Mouse (Mus musculus) intestine, embryonic 14.5 days (tissue): ENCODE results near the gene Sh3d19. TPM values are rescaled to one million over a fixed set of nuclear protein-coding genes. Genes with fewer than 3 reads are reported as not detected.

ENCODE experiments used
- ATAC-seq: fragments of 200-750 bp; cut with Nextera tagmentation; replicated peaks from 2 replicates; pipeline ENCODE4 v1.8.0; 2017; ENCODE audit warnings: low read depth, moderate number of reproducible peaks, moderate TSS enrichment, moderate library complexity; ENCODE audit not compliant: low FRiP score, low TSS enrichment
- DNase-seq: peaks from one replicate; pipeline ENCODE4 v3.0.0-alpha.2; 2018; ENCODE audit warnings: low spot score
- H3K27ac ChIP-seq: fragments of 300-500 bp; sonication (generic); 2 replicates; pipeline ENCODE4 v1.5.1; 2014; ENCODE audit warnings: low read depth, mild to moderate bottlenecking, control low read depth
- H3K27me3 ChIP-seq: fragments of 300-500 bp; sonication (generic); replicated peaks from 2 replicates; pipeline ENCODE4 v1.6.1; 2014; ENCODE audit warnings: low read length, control low read depth; ENCODE audit not compliant: control insufficient read depth, insufficient read depth
- H3K36me3 ChIP-seq: fragments of 300-500 bp; sonication (generic); 2 replicates; pipeline ENCODE4 v1.6.1; 2014; ENCODE audit warnings: low read length, control low read depth; ENCODE audit not compliant: control insufficient read depth, insufficient read depth
- H3K4me1 ChIP-seq: fragments of 300-500 bp; sonication (generic); replicated peaks from 2 replicates; pipeline ENCODE4 v1.6.1; 2014; ENCODE audit warnings: low read length, control low read depth, mixed read lengths; ENCODE audit not compliant: control insufficient read depth, insufficient read depth
- H3K4me2 ChIP-seq: fragments of 300-500 bp; sonication (generic); 2 replicates; pipeline ENCODE4 v1.6.1; 2014; ENCODE audit warnings: low read length
- H3K4me3 ChIP-seq: fragments of 300-500 bp; sonication (generic); 2 replicates; pipeline ENCODE4 v1.5.1; 2014; ENCODE audit warnings: low read depth, low read length, control low read depth, mixed read lengths
- H3K9ac ChIP-seq: fragments of 300-500 bp; sonication (generic); 2 replicates; pipeline ENCODE4 v1.6.1; 2014; ENCODE audit warnings: mild to moderate bottlenecking, low read length
- H3K9me3 ChIP-seq: fragments of 300-500 bp; sonication (generic); 2 replicates; pipeline ENCODE4 v1.6.1; 2016; ENCODE audit warnings: low read length, control low read depth; ENCODE audit not compliant: control insufficient read depth
- WGBS: fragments of 180-500 bp; shearing (Covaris S2); extraction: QIAGEN DNeasy Blood & Tissue Kit; methylation state at CpG from one replicate; pipeline ENCODE4 v1.1.7; 2014; 5-methylcytosine and 5-hydroxymethylcytosine counted together
- polyA plus RNA-seq: library from polyadenylated mRNA; unstranded; fragments of >200 nt; fragmentation: Nextera tagmentation; extraction: Ambion mirVana; gene quantifications from 2 replicates; pipeline ENCODE4 v1.2.1, GENCODE M21; 2014

The Sh3d19 gene
- polyA plus RNA-seq, 1 experiment from 2014 or later: 55.4 TPM

GRCm38 (mm10) chr3:86135886-86136563, 165.1 kb downstream of the Sh3d19 start:
- no peaks in the 10 kb centered on the region for H3K27me3 ChIP-seq
- no peak for DNase-seq
- peaks cover 8% of the 10 kb centered on the region for H3K4me1 ChIP-seq
- no peak overlapping the region for H3K4me2 ChIP-seq
- ATAC-seq: peak; percentile 14; the same call in 1 of the 2 replicates
- H3K9me3 ChIP-seq: no peaks in the 10 kb centered on the region
- peaks cover 76% of the 10 kb centered on the region for H3K36me3 ChIP-seq
- no peak overlapping the region for H3K4me3 ChIP-seq
- H3K9ac ChIP-seq: no peak overlapping the region
- H3K27ac ChIP-seq: no peak overlapping the region
- 88% methylated on average over 6 of the region's 6 CpGs for WGBS

- no peak overlapping the region for H3K4me3 ChIP-seq
- H3K27me3 ChIP-seq: no peaks in the 10 kb centered on the region
- H3K36me3 ChIP-seq: peaks cover 70% of the 10 kb centered on the region
- 88% methylated on average over 6 of the region's 6 CpGs for WGBS
- DNase-seq (no peak), ATAC-seq (no peak)
- no peaks in the 10 kb centered on the region for H3K9me3 ChIP-seq
- peaks cover 10% of the 10 kb centered on the region for H3K4me1 ChIP-seq
- no peak overlapping the region for H3K27ac ChIP-seq
- no peak overlapping the region for H3K4me2 ChIP-seq
- H3K9ac ChIP-seq: no peak overlapping the region
Observed at GRCm38 (mm10) chr3:86136936-86137574, 166.1 kb downstream of the Sh3d19 start.

GRCm38 (mm10) chr3:86139660-86140059, 168.8 kb downstream of the Sh3d19 start:
- Histone ChIP-seq H3K9me3 (no peaks in the 10 kb centered on the region), H3K27me3 (no peaks in the 10 kb centered on the region), H3K4me1 (peaks cover 15% of the 10 kb centered on the region), H3K9ac (no peak overlapping the region), H3K4me3 (no peak overlapping the region), H3K27ac (no peak overlapping the region), H3K4me2 (no peak overlapping the region), H3K36me3 (peaks cover 64% of the 10 kb centered on the region)
- no peak for ATAC-seq
- no peak for DNase-seq
- WGBS: 94% methylated on average over 4 of the region's 4 CpGs

- 13% methylated on average over 7 of the region's 7 CpGs for WGBS
- peak overlapping the region; percentile 81 for H3K4me2 ChIP-seq
- H3K36me3 ChIP-seq: peaks cover 50% of the 10 kb centered on the region
- peak overlapping the region; percentile 99 for H3K9ac ChIP-seq
- H3K4me1 ChIP-seq: peaks cover 15% of the 10 kb centered on the region
- peak; percentile 70 for DNase-seq
- H3K27ac ChIP-seq: peak overlapping the region; percentile 89; the same call in 1 of the 2 replicates
- no peaks in the 10 kb centered on the region for H3K9me3 ChIP-seq
- ATAC-seq: no peak
- H3K27me3 ChIP-seq: no peaks in the 10 kb centered on the region
- peak overlapping the region; percentile 86 for H3K4me3 ChIP-seq
Observed at GRCm38 (mm10) chr3:86141366-86141765, 170.5 kb downstream of the Sh3d19 start.

DNA sequence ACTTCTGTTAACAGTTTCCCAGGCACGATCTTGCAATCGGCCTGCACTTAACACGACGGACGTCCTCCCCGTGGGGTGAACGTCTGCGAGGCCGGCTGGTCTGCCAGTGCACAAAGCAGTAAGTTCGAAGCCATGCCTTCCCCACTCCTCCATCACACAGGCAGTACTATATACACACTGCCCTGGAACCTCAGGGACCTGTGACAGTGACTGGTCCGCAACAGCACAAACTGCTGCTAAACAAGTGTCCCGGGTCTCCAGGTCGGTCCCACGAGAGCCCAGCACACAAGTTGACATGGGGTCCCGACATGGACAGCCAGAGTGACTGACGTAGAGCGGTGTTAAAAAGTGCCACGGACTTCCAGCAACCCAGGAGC, 171.0 kb downstream of the Sh3d19 start:
- Histone ChIP-seq H3K36me3 (peaks cover 45% of the 10 kb centered on the region), H3K27me3 (no peaks in the 10 kb centered on the region), H3K9ac (peak overlapping the region; percentile 99), H3K9me3 (no peaks in the 10 kb centered on the region), H3K4me2 (peak overlapping the region; percentile 81), H3K4me3 (peak overlapping the region; percentile 86), H3K27ac (peak overlapping the region; percentile 89), H3K4me1 (peaks cover 15% of the 10 kb centered on the region)
- DNase-seq (peak; percentile 80), ATAC-seq (peak; percentile 15)
- under 1% methylated on average over 18 of the region's 18 CpGs for WGBS

- ATAC-seq (peak; percentile 95), DNase-seq (peak; percentile 100)
- H3K27ac ChIP-seq: peak within 1 kb of the TSS; percentile 89
- WGBS: under 1% methylated on average over 72 of the region's 77 CpGs
- no peaks in the 10 kb centered on the region for H3K9me3 ChIP-seq
- peak within 1 kb of the TSS; percentile 99 for H3K9ac ChIP-seq
- no peaks in the 10 kb centered on the region for H3K27me3 ChIP-seq
- H3K36me3 ChIP-seq: peaks cover 40% of the 10 kb centered on the region
- peak within 1 kb of the TSS; percentile 81 for H3K4me2 ChIP-seq
- peak within 1 kb of the TSS; percentile 86 for H3K4me3 ChIP-seq
- peaks cover 15% of the 10 kb centered on the region for H3K4me1 ChIP-seq
Observed at GRCm38 (mm10) chr3:86142263-86142933, 171.5 kb downstream of the Sh3d19 start, which contains the start of gene Rps3a1. TSS of gene Rps3a1 (minus strand) at chr3:86142702.

DNA sequence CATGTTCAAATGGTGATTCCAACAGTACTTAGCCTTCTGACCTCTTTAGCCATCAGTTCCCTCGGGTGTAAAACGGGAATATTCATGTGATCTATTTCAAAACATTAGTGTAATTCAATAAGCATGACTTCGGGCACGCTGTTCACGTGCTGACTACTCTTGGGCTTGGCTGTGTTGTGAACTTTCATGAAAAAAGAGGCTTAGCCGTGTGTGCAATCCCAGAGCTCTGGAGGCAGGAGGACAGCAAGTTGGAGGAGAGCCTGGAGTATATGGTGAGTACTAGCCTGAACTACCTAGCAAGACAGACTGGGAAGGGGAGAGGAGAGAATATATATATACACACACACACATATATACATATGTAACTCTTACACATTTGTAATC, 172.0 kb downstream of the Sh3d19 start:
- DNase-seq: no peak
- Histone ChIP-seq H3K4me3 (peak overlapping the region; percentile 86; the same call in 1 of the 2 replicates), H3K27ac (peak overlapping the region; percentile 12; the same call in 1 of the 2 replicates)

DNA sequence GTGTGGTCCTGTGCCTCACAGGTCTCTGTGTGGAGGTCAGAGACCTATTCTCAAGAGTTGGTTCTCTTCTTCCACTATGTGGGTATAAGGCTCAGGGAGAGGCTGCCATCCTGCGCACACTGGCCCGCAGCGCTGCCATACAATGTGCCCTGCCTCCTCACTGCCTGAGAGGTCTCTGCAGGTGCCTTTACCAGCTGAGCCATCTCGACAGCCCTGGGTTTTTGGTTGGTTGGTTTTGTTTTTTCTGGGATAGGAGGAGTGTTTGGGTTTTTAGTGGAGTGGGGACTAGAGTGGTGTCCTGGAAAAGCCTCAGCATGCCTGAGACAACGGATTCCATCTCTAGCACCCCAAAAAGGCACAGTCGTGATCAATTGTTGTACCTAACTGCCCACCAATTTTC, 172.4 kb downstream of the Sh3d19 start:
- no peaks in the 10 kb centered on the region for H3K9me3 ChIP-seq
- H3K36me3 ChIP-seq: peaks cover 30% of the 10 kb centered on the region
- H3K27ac ChIP-seq: no peak overlapping the region
- DNase-seq: no peak
- H3K9ac ChIP-seq: peak overlapping the region; percentile 3; the same call in 1 of the 2 replicates
- H3K4me2 ChIP-seq: peak overlapping the region; percentile 38
- H3K4me1 ChIP-seq: peaks cover 15% of the 10 kb centered on the region
- 0 out of 2 replicates have a peak overlapping the region, but pooled peaks have one; percentile 86 for H3K4me3 ChIP-seq
- no peaks in the 10 kb centered on the region for H3K27me3 ChIP-seq
- WGBS: 87% methylated on average over 6 of the region's 6 CpGs
- ATAC-seq: no peak

More for the DNA sequence above, 172.0 kb downstream of the Sh3d19 start:
- ATAC-seq: no peak
- Histone ChIP-seq H3K9ac (peak overlapping the region; percentile 3), H3K4me1 (peaks cover 15% of the 10 kb centered on the region), H3K4me2 (peak overlapping the region; percentile 38), H3K27me3 (no peaks in the 10 kb centered on the region), H3K36me3 (peaks cover 34% of the 10 kb centered on the region), H3K9me3 (no peaks in the 10 kb centered on the region)
- whole genome bisulfite sequencing: 22% methylated on average over 6 of the region's 6 CpGs
